Mouse (Mus musculus) hematopoietic stem cell, adult 5-6 weeks (primary cell): ENCODE measurements around the gene Aplf. TPM values are rescaled to one million over a fixed set of nuclear protein-coding genes. Genes with fewer than 3 reads are reported as not detected.
"Not testable (repeated sequence)": the region's sequence is repeated elsewhere in the genome, so short reads cannot be mapped to it uniquely, and the experiment has no call there.

Experiments
- ATAC-seq, 2 experiments: fragments of 125-278 bp in 1 of 2; replicated peaks in 1 of 2; 2 replicates each; pipeline ENCODE4 v1.8.0; 2016 to 2017; ENCODE audit warnings: inconsistent platforms in 2 of 2, mild to moderate bottlenecking in 2 of 2, moderate number of reproducible peaks in 2 of 2, low read depth in 1 of 2, moderate TSS enrichment in 1 of 2; ENCODE audit not compliant: low FRiP score in 2 of 2, poor library complexity in 2 of 2, severe bottlenecking in 2 of 2, insufficient read depth in 1 of 2, low TSS enrichment in 1 of 2
- total RNA-seq: library from RNA; stranded (forward); fragments of 172-1452, 232-1000 nt; gene quantifications from 2 replicates; pipeline ENCODE4 v1.2.3, GENCODE M21; 2017

Gene Aplf
- total RNA-seq, 1 experiment from 2014 or later, result 20.9 TPM

- no peak for ATAC-seq
Measured at GRCm38 (mm10) chr6:87652670-87653069, 19.3 kb downstream of the Aplf start.

GRCm38 (mm10) chr6:87651787-87652186 lies 20.2 kb downstream of the Aplf start:
- ATAC-seq, result no peak

DNA sequence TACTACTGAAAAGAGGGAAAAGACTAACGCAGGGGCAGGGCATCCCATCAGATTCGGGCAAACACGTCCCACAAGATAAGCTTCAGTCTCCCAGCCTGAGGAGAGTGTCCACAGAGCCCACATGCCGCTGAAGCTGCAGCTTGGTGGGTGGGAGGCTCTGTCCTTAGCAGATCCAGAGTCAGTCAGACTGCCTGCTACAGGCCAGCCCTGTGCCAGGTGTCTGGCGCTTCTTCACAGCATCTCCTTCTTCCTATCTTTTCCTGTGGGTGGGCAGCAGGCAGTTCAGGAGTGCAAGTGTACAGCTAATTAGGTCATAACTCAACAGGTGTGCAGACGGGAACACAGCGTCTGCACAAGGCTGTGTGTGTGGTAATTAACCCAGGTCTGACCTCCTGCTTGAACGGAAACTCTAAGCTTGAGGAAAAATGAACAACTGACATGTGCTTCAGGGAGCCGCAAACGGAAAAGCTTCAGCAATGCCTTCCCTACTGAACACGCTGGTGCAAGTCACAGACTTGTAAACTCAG lies 33.8 kb downstream of the Aplf start:
- ATAC-seq, result no peak

- ATAC-seq, result no peak
Measured at GRCm38 (mm10) chr6:87632176-87632575, 39.8 kb downstream of the Aplf start.

GRCm38 (mm10) chr6:87628936-87629335 lies 43.1 kb downstream of the Aplf start:
- not testable (repeated sequence) for ATAC-seq

DNA sequence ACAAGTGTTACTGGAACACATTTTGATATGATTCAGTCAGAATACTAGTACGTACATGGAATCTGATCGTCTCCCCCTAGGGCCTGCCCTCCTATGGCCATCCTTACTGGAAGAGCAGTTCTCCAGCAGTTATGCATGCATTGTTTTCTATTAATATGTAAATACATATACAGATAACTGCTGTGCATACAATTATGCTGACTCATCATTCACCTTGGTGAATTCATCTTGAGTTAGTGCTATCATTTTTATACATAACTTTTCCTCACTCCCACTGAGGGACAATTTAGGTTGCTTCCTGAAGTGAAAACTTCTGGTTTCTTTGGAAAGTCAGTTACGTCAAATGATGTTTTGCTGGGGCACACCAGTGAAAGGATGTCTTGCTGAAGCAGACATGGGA lies 48.8 kb downstream of the Aplf start:
- ATAC-seq, result no peak

DNA sequence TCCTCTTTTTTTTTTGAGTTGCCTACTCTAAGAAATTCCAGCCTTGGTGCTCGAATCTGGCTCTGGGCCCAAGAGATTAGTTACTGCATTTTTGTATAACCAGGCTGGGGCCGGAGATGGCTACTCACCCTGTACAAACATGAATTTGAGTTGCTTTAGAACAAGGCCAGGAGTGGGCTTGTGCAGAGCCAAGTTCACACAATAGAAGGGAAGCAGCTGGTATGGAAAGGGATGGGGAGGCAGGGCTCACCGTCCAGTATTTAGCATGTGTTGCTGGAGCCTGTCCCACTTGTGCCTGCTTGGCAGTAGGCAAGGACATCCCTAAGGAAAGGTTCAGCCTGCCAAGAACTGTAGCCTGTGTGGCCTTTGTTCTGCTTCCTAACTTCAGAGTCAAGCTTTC lies 50.7 kb downstream of the Aplf start:
- no peak for ATAC-seq

- no peak for ATAC-seq
Measured at GRCm38 (mm10) chr6:87618021-87618420, 54.0 kb downstream of the Aplf start.

DNA sequence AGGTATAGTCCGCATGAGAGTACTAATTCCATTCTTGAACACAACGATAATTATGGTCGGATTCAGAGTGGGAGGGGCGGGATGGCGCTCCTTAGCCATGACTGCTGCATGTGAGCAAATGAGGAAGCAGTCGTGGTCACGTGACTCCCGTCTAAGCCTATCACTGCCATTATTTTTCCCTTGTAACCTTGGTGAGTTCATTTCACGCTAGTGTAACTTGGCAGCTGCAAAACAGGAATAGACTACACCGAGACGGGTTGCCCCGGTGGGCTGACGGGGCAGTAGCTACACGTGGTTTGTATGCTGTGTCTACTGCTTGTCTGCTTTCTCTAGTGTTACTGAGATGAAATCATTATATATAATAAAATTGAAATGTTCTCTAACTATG lies 56.3 kb downstream of the Aplf start:
- no peak for ATAC-seq

- ATAC-seq, result peak; percentile 69 to 76
Measured at GRCm38 (mm10) chr6:87614794-87615695, 56.9 kb downstream of the Aplf start.

DNA sequence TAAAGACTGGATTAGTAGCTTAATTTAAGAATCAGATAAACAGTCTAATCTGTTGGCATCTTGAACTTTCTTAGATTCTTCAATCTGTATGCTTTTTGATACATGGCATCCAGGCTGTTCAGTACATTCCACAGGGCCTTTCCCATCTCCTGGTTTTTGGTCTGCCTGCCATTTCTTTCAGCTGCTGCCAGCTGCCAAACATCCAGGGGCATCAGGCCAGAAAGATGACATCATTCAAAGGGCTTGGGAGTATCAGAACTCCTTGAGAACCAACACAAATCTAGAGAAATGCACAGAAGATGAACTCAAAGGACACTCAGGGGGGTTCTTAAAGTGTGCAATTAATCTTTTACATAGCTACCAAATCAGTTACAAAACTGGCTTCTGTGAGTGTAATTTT lies 72.2 kb downstream of the Aplf start:
- ATAC-seq, result no peak

DNA sequence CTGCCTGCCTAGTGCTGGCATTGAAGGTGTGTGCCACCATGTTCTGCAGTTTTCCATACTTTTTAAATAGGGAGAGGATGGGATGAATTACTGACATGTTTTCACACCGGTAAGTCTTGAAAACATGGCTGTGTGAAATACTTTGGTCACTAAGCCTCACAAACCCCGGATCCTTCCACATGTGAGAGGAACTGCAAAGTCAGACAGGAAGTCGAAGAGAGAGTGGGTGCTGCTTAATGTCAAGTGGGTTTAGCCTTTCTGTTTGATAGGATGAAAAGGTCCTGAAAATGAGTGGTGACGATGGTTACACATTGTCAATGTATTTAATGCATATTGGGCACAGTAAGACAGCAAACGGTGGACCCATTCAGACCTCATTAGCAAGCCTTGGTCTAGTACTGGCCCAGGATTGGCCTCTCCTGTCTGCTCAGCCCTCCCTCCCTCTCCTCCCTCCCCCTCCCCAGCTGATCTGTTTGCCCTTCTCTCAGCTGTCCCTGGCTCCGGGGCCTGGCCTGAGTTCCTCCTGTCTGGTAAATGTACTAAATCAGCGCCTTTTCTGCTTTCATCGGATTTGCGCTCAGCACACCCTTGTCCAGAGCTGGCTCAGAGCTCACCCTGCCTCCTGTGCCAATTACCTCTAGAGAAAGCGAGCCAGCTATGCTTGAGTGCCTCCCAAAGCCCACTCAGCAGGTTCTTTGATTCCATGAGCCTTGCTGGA lies 74.7 kb downstream of the Aplf start:
- peak; percentile 32 to 42; a peak in 2 of 4 replicates for ATAC-seq

- ATAC-seq, result no peak
Measured at GRCm38 (mm10) chr6:87594188-87594587, 77.8 kb downstream of the Aplf start.

- peak; percentile 58 to 75 for ATAC-seq
Measured at GRCm38 (mm10) chr6:87590394-87591281, 81.4 kb downstream of the Aplf start, which contains the start of gene Prokr1. Gene Prokr1, minus strand, starts transcription at chr6:87590743.

DNA sequence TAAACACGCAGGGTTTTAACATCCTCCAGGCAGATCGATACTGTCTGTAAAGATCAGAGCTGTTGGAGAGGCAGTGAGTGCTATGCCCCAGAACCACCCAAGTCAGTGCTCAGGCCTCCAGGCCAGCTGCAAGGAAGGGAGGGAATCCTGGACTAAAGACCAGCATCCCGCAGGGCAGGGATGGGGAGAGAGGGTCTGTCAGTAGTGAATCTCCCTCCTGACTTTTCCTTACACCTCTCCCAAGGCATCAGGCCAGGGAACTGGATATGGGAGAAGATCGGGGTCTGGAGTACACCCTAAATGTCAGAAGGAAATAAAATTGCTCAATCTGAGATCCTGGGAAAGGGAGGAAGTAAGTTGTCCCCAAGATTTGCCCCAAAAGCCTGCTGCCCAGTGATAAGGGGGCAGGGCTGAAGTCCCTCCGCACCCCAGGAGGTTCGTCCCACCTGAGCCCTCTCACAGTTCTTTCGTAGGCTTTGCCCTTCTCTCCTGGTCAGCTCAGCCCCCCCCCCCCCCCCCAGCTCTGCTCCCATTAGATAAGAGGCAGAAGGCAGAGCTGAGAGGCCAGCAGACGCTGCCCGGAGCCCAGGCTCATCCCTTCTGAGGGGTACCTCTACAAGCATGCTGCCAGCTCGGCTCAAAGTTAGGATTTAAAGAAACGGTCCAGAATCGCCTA lies 82.1 kb downstream of the Aplf start:
- 0 out of 4 replicates have a peak, but pooled peaks of 1 of the 2 experiments have one; percentile 26 for ATAC-seq

DNA sequence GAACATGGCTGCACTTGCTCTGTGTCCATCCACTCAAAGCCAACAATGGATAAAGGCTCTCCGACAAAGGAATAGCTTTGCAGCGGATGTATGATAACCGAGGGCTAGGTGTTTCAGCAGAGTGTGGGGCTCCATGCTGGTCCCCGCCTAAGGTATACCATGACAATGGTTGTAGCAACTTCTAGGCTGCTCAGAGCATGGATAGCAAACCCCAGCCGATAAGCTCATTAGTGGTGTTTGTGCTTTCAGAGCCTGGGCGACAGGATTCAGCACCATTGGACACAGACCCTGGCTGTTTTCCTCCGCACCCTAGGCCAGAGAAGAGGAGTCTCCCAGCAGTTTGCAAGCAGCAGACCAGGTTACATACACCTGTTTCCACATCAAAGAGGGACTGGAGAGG lies 88.0 kb downstream of the Aplf start:
- no peak for ATAC-seq

GRCm38 (mm10) chr6:87583183-87583611 lies 88.8 kb downstream of the Aplf start:
- peak; percentile 49 to 61; a peak in 3 of 4 replicates for ATAC-seq
